In the genomic region with DNA sequence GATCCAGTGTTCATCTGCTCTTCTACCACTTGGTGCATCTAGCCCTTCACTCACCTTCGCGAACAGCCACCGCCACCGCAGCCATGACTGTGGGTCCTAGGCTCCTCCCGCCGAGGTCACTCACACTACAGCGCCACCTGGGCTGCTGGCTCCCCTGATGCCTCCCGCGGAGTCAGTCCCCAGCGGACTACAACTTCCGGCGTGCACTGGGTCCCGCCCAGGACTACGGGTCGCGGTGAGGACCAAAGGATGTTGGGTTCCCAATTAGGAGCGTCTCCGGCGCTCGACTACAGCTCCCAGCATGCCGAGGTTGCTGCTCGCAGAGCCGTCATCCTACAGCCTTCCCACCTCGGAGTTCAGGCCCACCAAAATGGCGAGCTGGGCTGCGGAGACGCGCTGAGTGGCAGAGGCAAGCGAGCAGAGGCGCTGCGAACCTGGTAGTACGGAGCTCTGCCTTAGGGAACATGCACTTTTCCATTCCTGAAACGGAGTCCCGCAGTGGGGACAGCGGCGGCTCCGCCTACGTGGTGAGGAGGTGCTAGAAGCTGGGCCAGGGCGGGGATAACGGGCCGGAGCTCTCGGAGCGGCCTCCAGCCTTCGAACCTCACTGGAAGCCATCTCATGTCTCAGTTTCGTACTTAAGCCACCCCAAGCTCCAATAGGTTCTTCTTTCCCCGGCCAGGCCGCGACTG, we compare ENCODE assay signal across 8 mouse cellular contexts. TPM values are rescaled to one million over a fixed set of nuclear protein-coding genes. Genes with fewer than 3 reads are reported as not detected.
A peak's percentile ranks its signal among the peaks of the same experiment; 100 is the strongest.
DNase-seq lines count a peak whose midpoint lies in the region; ATAC-seq and TF ChIP-seq lines count a peak whose summit lies in the region.

A gene (plus strand): TSS at position 289 of the 692 bp plus-strand sequence.
A gene (minus strand): TSS at position 492 of the 692 bp plus-strand sequence.

- H3K4me2 ChIP-seq in hindbrain, embryonic 13.5 days: peak within 1 kb of the TSS; percentile 80

- no peak for TF ChIP-seq CTCF in Patski (IDR thresholded peaks at IDR 0.05)

- DNase-seq in Patski (ENCODE audit: low read depth, low spot score): peak; percentile 95
- peak; percentile 99 to 100 for DNase-seq in cerebellum, postnatal 14 days
- peak; percentile 98 to 99 for DNase-seq in frontal cortex, postnatal 14 days (ENCODE audit: low spot score in 2 of 2)
- DNase-seq in layer of hippocampus, postnatal 25 days (ENCODE audit: extremely low spot score in 1 of 2, low spot score in 1 of 2): peak; percentile 96 to 98
- peak; percentile 100 for DNase-seq in lung, postnatal 25 days (ENCODE audit: low spot score)
- peak; percentile 99 for DNase-seq in retina, embryonic 14.5 days (ENCODE audit: low spot score)
- peak; percentile 99 for DNase-seq in thymus, postnatal 4 days

- WGBS in hindbrain, embryonic 13.5 days: under 1% methylated on average over 48 of the region's 48 CpGs

- peak within 1 kb of the TSS; percentile 94 for H3K9ac ChIP-seq in hindbrain, embryonic 13.5 days

- H3K9me3 ChIP-seq in hindbrain, embryonic 13.5 days: no peaks in the 10 kb centered on the region

- POLR2A ChIA-PET in Patski (lab: Charles Lee): interaction anchor here (0.9 to 3.8 kb wide), 10 partner anchors 9 to 97 kb away, joined by 3 to 24 read pairs (median 5); a partner anchor contains a TSS

- CTCF ChIA-PET in Patski (lab: Charles Lee): interaction anchor here (1.0 to 1.9 kb wide), 4 partner anchors 9 to 135 kb away, joined by 4 to 5 read pairs (median 5); a partner anchor contains a TSS

- ATAC-seq in Patski: peak; percentile 88
- ATAC-seq in hindbrain, embryonic 13.5 days (ENCODE audit: low FRiP score): peak; percentile 97

- peak within 1 kb of the TSS; percentile 89 for H3K27ac ChIP-seq in hindbrain, embryonic 13.5 days

- in situ Hi-C loops in Patski (cut with MboI; ENCODE audit: low pct_unique_long_range_greater_than_20kb): no loop called here

- H3K4me1 ChIP-seq in hindbrain, embryonic 13.5 days (replicated peaks): peaks cover 26% of the 10 kb centered on the region

- H3K4me3 ChIP-seq in hindbrain, embryonic 13.5 days: peak within 1 kb of the TSS; percentile 89

- H3K27me3 ChIP-seq in Patski: no peaks in the 10 kb centered on the region
- no peaks in the 10 kb centered on the region for H3K27me3 ChIP-seq in hindbrain, embryonic 13.5 days

- H3K36me3 ChIP-seq in hindbrain, embryonic 13.5 days: peaks cover 67% of the 10 kb centered on the region

RNA-seq across cellular contexts. Expression of the first gene that starts in this region (rescaled TPM):
- 163 TPM for polyA plus RNA-seq in Patski (2021)
- polyA plus RNA-seq in hindbrain, embryonic 13.5 days (2015; fragmentation: Nextera tagmentation; extraction: Ambion mirVana): 126 TPM in 2 replicates
- total RNA-seq in layer of hippocampus, postnatal 25 days (2021): 10 to 100 TPM; 76.8 to 83.9 TPM

RNA-seq across cellular contexts. Expression of the second gene that starts in this region (rescaled TPM):
- polyA plus RNA-seq in Patski (2021): 78.1 TPM
- 77.0 and 77.9 TPM in 2 replicates for polyA plus RNA-seq in hindbrain, embryonic 13.5 days (2015; fragmentation: Nextera tagmentation; extraction: Ambion mirVana)
- total RNA-seq in layer of hippocampus, postnatal 25 days (2021): 10 to 100 TPM; 46.8 to 56.7 TPM

Comparison
In these comparisons a context has a peak if more than half of its experiments do, and no peak if none do; other contexts are left out.
1. Peak in every context shown above with its lines: DNase-seq, ATAC-seq, H3K4me3 ChIP-seq and H3K27ac ChIP-seq.